Mouse (Mus musculus) c-Kit-positive CD71-positive TER-119-positive erythroid progenitor cells, embryonic 14.5 days (primary cell): ENCODE measurements around the gene Dio3.

ENCODE experiments used
- DNase-seq: peaks from one replicate; pipeline ENCODE4 v3.0.0-alpha.2; 2013; ENCODE audit warnings: low spot score

Dio3 gene

GRCm38 (mm10) chr12:110278853-110279252, at the start of gene Dio3:
Gene Dio3, plus strand, starts transcription at chr12:110279068.
- DNase-seq = no peak

- no peak for DNase-seq
Observed at GRCm38 (mm10) chr12:110230296-110230695, 48.6 kb upstream of the Dio3 start.

DNA sequence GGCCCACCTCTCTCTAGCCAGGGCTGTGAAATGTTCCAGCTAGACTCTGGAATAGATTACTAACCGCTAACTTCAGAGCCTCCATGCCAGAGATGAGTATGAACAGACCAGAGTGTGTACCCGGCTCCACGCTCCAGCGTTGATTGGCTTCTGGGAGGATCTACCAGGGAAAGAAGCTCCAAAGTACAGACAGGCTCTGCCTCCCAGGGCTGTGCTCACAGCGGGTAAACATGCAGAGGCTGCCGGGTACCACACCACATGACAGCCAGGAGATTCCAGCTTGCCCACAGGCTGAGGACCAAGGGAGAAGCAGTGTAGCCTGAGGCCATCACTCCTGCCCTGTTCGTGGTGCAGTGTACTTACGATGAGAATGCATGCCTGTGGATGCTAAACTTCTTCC, 48.1 kb upstream of the Dio3 start:
- no peak for DNase-seq

GRCm38 (mm10) chr12:110231709-110232600, 46.9 kb upstream of the Dio3 start:
- DNase-seq = no peak

DNA sequence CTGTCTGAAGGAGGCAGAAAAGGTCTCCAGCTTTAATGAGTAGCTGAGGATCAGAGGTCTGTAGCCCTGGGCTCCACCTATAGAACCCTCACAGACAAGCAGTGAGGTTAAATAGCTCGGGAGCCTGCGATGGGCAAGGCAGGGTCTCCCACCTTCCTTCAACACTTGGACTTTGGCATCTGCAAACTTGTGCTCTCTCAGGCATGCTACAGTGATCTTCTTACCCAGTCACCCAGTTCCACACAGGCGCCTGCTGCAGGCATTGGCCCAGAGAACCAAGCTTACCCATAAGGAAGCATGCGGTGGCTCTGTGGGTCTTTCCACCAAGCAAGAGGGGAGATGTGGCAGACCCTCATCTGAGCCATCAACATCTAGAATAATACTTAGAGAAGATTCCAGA, 43.0 kb upstream of the Dio3 start:
- no peak for DNase-seq

DNA sequence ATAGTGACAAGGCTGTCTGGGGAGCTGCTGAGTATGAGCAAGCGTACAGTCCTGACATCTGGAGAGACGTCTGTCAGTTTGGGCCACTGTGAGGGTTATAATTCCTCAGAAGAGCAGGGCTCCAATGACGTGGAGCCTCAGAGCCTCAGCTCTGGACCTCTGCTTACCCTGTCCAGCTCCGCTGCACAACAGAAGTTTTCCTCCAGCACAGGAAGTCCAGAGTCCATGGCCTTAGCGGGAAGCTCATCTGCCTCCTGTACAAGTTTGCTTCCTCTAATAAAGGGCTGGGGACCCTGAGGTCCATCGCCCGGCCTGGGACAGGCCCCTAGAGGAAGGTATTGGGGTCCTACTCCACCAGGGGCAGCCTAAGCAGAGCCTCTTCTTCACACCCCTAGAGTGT, 41.8 kb upstream of the Dio3 start:
- no peak for DNase-seq

GRCm38 (mm10) chr12:110239358-110239757, 39.5 kb upstream of the Dio3 start:
- no peak for DNase-seq

GRCm38 (mm10) chr12:110244581-110244980, 34.3 kb upstream of the Dio3 start:
- DNase-seq = no peak

DNA sequence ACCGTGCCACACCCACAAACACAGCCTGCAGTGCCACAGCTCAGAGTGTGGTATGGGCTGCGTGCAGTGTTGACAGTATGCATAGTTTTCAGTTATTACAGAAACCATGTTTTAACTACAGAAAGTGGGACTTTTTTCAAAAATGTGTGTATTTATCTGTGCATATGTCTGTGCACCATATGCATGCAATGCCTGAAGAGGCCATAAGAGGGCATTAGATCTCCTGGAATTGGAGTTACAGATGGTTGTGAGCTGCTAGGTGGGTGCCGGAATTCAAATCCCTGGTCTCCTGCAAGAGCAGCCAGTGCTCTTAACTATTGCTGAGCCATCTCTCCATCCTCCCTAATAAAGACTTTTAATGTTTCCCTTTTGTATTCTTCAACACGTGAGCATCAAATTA, 33.4 kb upstream of the Dio3 start:
- no peak for DNase-seq

DNA sequence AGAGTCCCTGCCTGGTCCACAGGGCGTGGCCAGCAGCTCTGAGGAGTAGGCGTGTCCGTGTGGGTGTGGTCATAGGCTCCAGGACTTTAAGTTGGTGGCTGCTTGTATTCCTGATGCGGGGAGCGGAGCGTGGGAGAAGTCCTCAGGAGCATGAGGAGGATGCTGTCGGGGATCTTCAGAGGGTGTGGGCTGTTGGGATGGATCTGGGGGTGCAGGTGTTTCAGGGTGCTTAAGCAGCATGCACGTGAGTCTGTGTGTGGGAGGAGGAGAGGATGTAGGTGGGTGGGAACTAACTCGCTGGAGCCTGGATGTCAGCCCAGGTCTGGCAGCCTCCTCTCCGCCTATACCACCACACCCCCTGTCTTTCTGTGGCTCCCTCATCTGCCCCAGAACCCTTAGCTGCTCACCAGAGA, 26.7 kb upstream of the Dio3 start:
- DNase-seq = no peak

DNA sequence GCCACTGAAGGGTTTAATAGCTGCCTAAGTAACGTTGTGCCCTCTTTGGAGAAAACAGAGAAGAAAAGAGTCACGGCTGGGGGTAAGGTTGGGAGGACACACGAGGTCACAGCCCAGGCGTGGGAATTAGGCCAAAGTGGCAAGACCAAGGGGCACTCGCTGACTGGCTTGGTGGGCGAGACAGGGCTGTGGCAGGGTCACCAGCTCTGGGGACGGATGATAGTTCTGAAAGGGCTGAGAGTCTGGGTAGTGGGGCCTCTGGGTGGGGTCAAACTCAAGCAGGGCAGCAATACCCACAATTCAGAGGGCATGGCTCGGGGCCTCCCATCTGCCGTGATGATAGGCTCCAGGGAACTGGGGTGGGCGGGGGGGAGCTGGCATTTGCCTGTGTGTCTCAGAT, 23.1 kb upstream of the Dio3 start:
- DNase-seq = no peak

GRCm38 (mm10) chr12:110256478-110257220, 22.2 kb upstream of the Dio3 start:
- DNase-seq = no peak

DNA sequence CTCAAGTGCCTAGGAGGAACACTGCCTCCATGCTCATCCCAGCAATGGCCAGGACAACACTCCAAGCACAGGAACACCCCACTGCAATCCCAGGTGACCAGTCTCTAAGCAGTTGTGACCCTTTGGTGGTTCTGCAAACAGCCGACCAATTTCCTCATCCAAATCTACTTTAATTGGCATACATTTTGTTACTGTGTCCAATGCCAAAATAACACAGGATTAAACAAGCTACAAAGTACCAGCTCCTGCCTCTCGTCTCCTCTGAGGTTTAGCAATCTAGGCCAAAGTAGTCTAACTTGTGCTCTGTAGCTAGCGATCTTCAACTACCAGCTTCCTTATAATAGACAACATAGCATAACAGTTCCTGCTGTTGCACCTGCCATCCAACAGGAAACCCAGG, 10.6 kb upstream of the Dio3 start:
- DNase-seq = no peak

GRCm38 (mm10) chr12:110269686-110270085, 9.2 kb upstream of the Dio3 start:
- no peak for DNase-seq

DNA sequence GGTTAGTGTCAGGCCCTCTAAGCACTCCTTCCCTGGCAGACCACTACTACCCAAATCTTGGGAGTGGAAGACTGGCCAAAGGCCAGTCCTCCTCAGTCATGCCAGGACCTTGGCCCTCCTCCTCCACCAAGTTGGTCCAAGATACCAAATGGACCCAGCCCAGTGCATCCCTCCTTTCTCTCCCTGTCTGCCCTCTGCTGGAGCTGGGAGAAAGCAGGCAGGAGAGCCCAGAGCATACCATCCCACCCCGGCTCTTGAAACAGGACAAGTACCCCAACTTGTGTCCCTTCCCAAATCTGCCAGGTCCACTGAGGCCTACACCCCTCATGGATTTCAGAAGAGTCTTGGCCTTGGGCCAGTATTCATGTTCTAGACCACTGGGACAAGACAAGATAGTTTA, 2.8 kb upstream of the Dio3 start:
- DNase-seq = no peak

DNA sequence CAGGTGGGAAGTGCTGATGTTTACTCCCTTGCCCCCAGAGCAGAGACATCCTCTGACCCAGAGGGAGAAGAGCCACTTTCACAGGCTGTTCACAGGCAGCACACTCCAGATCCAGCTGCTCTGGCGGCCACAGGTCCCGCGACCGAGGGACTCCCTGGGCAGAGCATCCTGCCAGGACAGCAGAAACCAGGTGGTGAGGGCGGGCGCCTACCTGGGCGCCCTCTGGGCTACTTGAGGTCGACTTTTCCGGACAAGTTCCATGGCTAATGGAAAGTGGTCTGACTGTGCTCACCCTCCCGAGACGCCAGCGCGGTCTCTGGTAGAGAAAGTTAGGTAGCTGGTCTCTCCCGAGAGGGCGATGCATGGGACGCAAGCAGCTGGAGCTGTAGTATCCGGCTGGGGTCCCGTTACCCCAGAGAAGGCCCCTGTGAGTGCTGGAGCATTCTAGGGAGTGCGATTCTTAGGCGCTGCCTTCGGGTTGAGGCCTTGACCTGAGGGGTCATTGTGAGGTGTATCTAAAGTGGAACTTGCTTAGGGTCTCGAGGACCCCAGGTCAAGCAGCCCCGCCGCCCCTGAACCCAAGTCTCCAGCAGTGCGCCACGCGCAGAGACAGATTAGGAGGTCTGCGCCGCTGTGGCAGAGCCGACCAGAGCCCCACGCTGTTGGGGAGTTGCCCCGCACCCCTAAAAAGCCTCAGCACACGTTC, 1.5 kb upstream of the Dio3 start:
- DNase-seq = no peak

DNA sequence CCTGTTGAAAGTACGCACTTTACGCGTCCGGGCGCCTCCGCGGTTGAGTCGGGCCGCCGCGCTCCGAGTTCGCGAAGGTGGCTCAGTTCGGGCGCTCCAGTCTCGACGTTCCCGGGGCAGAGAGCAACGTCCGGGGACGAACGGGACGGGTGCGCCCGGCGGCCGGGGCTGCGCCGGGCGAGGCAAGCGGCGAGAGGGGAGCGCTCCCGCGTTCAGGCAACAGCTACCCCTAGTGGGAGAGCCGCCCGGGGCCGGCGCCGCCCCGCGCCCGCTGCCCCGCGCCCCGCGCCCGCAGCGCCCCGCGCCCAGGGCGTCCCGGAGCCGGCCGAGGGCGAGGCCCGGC, 932 bp upstream of the Dio3 start:
- DNase-seq = no peak

DNA sequence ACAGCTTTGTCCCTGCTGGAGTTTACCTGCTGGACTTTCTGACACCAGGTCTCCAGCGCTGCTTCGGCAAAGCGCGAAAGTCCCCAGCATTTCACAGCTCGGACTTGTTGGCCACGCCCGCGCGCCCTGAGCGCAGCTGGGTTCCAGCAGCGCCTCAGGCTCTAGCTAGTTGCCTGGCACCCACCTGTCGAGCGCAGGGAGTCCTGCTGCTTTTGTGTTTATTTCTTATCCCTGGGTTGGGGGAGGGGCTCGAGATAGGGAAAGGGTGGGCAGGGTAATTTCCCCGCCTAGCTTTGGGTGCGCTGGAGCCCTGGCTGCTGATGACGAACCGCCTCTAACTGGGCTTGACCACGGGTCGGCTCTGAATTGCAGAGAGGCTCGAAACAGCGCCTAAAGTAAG, 1.5 kb downstream of the Dio3 start:
- no peak for DNase-seq

DNA sequence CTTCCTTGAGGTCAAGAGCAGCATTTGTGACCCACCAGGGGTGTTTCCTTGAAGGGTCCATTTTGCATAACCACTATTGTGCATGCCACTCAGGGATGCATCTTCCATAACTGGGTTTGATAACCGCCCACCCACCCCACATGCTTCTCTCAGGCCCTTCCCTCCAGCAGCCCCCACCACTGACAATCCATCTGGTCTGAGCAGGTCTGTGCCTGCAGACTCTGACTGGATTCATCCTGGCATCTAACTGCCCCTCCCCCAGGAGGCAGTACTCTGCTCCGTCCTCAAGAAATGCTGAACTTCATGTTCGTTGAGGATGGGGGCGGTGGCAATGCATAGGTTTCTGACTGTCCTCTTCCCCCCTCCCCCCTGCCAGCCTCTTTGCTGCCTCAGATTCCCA, 4.9 kb downstream of the Dio3 start:
- DNase-seq = no peak

DNA sequence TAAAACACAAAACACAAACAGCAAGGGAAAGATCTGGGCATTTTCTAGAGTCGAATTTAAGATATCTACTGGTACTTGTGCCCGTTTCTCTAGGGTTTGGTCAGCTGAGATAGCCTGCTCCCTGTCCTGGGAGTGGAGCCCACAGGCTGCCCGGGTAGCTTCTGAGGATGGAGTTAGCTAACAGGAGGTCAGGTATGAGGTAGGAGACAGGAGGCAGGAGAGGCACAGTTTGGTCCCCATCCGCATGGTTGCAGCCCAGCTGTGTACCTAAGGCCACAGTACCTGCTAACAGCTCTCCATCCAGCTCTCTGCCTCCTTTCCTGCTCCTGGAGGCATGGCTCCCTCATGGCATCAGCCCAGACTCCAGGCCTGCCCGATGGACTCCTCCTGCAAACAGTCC, 13.9 kb downstream of the Dio3 start:
- no peak for DNase-seq

DNA sequence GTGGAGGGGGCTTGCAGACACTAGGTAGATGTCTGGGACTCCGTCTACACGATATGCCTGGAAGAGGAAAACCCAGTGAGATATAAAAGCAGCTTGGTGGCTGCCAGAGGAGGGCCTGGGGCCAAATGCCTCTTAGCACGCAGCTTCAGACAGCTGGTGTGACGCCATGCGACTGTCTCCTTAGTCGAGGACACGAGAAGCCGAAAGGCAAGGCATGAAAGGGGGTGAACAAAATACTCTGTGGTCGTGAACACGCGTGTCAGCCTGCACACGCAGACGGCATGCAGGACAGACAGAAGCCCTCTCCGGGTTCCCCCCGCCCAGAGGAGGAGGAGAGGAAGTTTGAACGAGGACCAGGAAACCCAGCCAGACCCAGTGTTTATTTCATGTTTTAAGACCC, 16.0 kb downstream of the Dio3 start:
- DNase-seq = no peak

GRCm38 (mm10) chr12:110298653-110299052, 19.8 kb downstream of the Dio3 start:
- no peak for DNase-seq

DNA sequence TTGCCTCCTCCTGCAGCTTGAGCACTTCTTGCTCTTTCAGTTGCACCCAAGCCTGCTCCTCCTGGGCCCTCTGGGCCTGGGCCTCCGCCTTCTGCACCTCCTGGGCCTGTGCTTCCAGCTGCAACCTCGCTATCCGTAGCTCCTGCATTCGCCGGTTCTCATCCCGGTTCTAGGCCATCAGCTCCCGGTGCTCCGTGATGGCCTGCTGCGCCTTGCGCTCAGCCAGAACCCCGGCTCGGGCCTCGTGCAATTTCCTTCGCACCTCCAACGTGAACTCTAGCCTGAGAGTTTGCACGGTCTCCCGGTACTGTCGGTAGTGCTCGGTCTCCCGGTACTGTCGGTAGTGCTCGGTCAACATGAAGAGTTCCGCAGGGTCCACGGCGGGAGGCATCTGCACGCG, 40.8 kb downstream of the Dio3 start:
- no peak for DNase-seq
